Mouse (Mus musculus): ENCODE results near the gene Tnr. TPM values are rescaled to one million over a fixed set of nuclear protein-coding genes. Genes with fewer than 3 reads are reported as not detected.

Gene Tnr
- total and polyA plus RNA-seq, 3 experiments, result 0.01 TPM; not detected in 2

DNA sequence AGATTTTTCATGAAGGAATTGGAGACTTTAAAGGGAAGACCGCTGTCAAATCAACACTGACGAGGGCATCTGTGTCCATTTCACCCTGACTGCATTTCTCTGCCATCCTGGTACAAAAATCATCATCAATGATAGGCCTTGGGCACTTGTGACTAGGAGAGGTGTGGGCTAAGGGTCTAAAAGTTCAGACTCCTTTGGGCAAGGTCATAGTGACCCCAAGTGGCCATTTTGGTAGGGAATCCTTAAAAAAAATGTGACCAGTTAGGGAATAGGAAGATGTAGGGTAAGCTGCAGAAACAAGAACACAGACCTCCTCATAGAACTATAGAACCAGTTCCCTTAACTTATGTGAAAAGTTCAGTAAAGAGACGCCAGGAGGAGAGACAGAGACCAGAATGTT lies 355.1 kb downstream of the Tnr start:
- Histone ChIP-seq H3K36me3 (ENCODE audit: control insufficient read depth in 1 of 2, insufficient read depth in 2 of 2, low read length in 2 of 2) (no peaks in the 10 kb centered on the region), H3K27me3 (ENCODE audit: control insufficient read depth in 1 of 2, insufficient read depth in 2 of 2, low read length in 2 of 2) (no peaks in the 10 kb centered on the region), H3K27ac (ENCODE audit: control insufficient read depth, low read depth, low read length) (no peak overlapping the region), H3K4me1 (ENCODE audit: control insufficient read depth in 1 of 2, insufficient read depth in 2 of 2, low read length in 2 of 2) (no peaks in the 10 kb centered on the region), H3K9me3 (replicated peaks; ENCODE audit: insufficient read depth, low read length) (no peaks in the 10 kb centered on the region), H3K9ac (ENCODE audit: control insufficient read depth, low read depth, low read length, poor library complexity, severe bottlenecking) (no peak overlapping the region), H3K79me2 (ENCODE audit: control insufficient read depth, insufficient read depth, low read length, poor library complexity) (no peaks in the 10 kb centered on the region), H3K4me3 (ENCODE audit: control insufficient read depth in 1 of 2, insufficient read depth in 1 of 2, low read depth in 2 of 2, low read length in 2 of 2) (no peak overlapping the region)
- no peak for DNase-seq (ENCODE audit: low read depth, low spot score)
- TF ChIP-seq ZKSCAN1 (IDR thresholded peaks at IDR 0.05; ENCODE audit: low read depth, low read length) (no peak), TAL1 (IDR thresholded peaks at IDR 0.05; ENCODE audit: low read length) (no peak), CTCF (IDR thresholded peaks at IDR 0.05 in 2 of 3, conservative IDR thresholded peaks at IDR 0.05 in 1 of 3; ENCODE audit: control insufficient read depth in 1 of 3, insufficient read depth in 1 of 3, low read depth in 2 of 3, low read length in 3 of 3, poor library complexity in 1 of 3, severe bottlenecking in 1 of 3) (no peak), POLR2AphosphoS5 (IDR thresholded peaks at IDR 0.05; ENCODE audit: borderline replicate concordance, low read depth, low read length) (no peak), MEF2A (IDR thresholded peaks at IDR 0.05; ENCODE audit: extremely low read depth, insufficient replicate concordance, low read depth, low read length, poor library complexity, severe bottlenecking) (no peak), GABPA (IDR thresholded peaks at IDR 0.05; ENCODE audit: low read depth, low read length) (no peak), POLR2AphosphoS2 (IDR thresholded peaks at IDR 0.05; ENCODE audit: low read length) (no peak), USF2 (IDR thresholded peaks at IDR 0.05; ENCODE audit: borderline replicate concordance in 1 of 2, insufficient read depth in 1 of 2, low read depth in 1 of 2, low read length in 2 of 2) (no peak), POLR2A (IDR thresholded peaks at IDR 0.05; ENCODE audit: control insufficient read depth in 1 of 2, insufficient read depth in 1 of 2, low read depth in 1 of 2, low read length in 2 of 2, poor library complexity in 1 of 2) (no peak), NRF1 (IDR thresholded peaks at IDR 0.05; ENCODE audit: insufficient read depth, low read depth, low read length, poor library complexity, severe bottlenecking) (no peak)

- no peak overlapping the region for H3K9ac ChIP-seq (ENCODE audit: control insufficient read depth, low read depth, low read length, poor library complexity, severe bottlenecking)
- H3K9me3 ChIP-seq (replicated peaks; ENCODE audit: insufficient read depth, low read length), result no peaks in the 10 kb centered on the region
- no peaks in the 10 kb centered on the region for H3K4me1 ChIP-seq (ENCODE audit: control insufficient read depth in 1 of 2, insufficient read depth in 2 of 2, low read length in 2 of 2)
- no peaks in the 10 kb centered on the region for H3K36me3 ChIP-seq (ENCODE audit: control insufficient read depth in 1 of 2, insufficient read depth in 2 of 2, low read length in 2 of 2)
- no peak overlapping the region for H3K27ac ChIP-seq (ENCODE audit: control insufficient read depth, low read depth, low read length)
- H3K27me3 ChIP-seq (ENCODE audit: control insufficient read depth in 1 of 2, insufficient read depth in 2 of 2, low read length in 2 of 2), result no peaks in the 10 kb centered on the region
- no peak for DNase-seq (ENCODE audit: low read depth, low spot score)
- TF ChIP-seq GABPA (IDR thresholded peaks at IDR 0.05; ENCODE audit: low read depth, low read length) (no peak), MYC (IDR thresholded peaks at IDR 0.05; ENCODE audit: low read depth, low read length) (no peak), RAD21 (IDR thresholded peaks at IDR 0.05; ENCODE audit: low read depth, low read length) (no peak), TBP (IDR thresholded peaks at IDR 0.05; ENCODE audit: low read depth, low read length) (no peak), ZKSCAN1 (IDR thresholded peaks at IDR 0.05; ENCODE audit: low read depth, low read length) (no peak), MAFK (IDR thresholded peaks at IDR 0.05; ENCODE audit: borderline replicate concordance, low read depth, low read length) (no peak), MXI1 (IDR thresholded peaks at IDR 0.05; ENCODE audit: low read depth, low read length) (no peak), USF1 (IDR thresholded peaks at IDR 0.05; ENCODE audit: low read depth, low read length) (no peak), TCF12 (IDR thresholded peaks at IDR 0.05; ENCODE audit: low read depth, low read length) (no peak), ELF1 (IDR thresholded peaks at IDR 0.05; ENCODE audit: low read depth, low read length) (no peak), NELFE (IDR thresholded peaks at IDR 0.05; ENCODE audit: low read depth, low read length) (no peak), MAZ (IDR thresholded peaks at IDR 0.05; ENCODE audit: low read depth, low read length) (no peak), MAX (IDR thresholded peaks at IDR 0.05; ENCODE audit: low read length) (no peak), MEF2A (IDR thresholded peaks at IDR 0.05; ENCODE audit: extremely low read depth, insufficient replicate concordance, low read depth, low read length, poor library complexity, severe bottlenecking) (no peak), TAL1 (IDR thresholded peaks at IDR 0.05; ENCODE audit: low read length) (no peak), HCFC1 (IDR thresholded peaks at IDR 0.05; ENCODE audit: low read depth, low read length) (no peak), CHD1 (IDR thresholded peaks at IDR 0.05; ENCODE audit: low read depth, low read length) (no peak), POLR2AphosphoS2 (IDR thresholded peaks at IDR 0.05; ENCODE audit: low read length) (no peak), ZMIZ1 (IDR thresholded peaks at IDR 0.05; ENCODE audit: low read depth, low read length) (no peak), KAT2A (conservative IDR thresholded peaks at IDR 0.05; ENCODE audit: low read depth, low read length) (no peak)
- H3K79me2 ChIP-seq (ENCODE audit: control insufficient read depth, insufficient read depth, low read length, poor library complexity), result no peaks in the 10 kb centered on the region
- no peak overlapping the region for H3K4me3 ChIP-seq (ENCODE audit: control insufficient read depth in 1 of 2, insufficient read depth in 1 of 2, low read depth in 2 of 2, low read length in 2 of 2)
Observed at GRCm38 (mm10) chr1:159879866-159880265, 356.3 kb downstream of the Tnr start.
